Mouse (Mus musculus) neural tube, embryonic 14.5 days (tissue): Measurements from ENCODE around the gene Trim72. TPM values are rescaled to one million over a fixed set of nuclear protein-coding genes. Genes with fewer than 3 reads are reported as not detected.

Experiments used
- ATAC-seq: fragments of 200-750 bp; cut with Nextera tagmentation; 2 replicates; pipeline ENCODE4 v1.8.0; 2017; ENCODE audit warnings: low read depth, mild to moderate bottlenecking, moderate TSS enrichment, moderate library complexity
- H3K27ac ChIP-seq: fragments of 300-500 bp; sonication (generic); 2 replicates; pipeline ENCODE4 v1.5.1; 2014; ENCODE audit warnings: low read depth, mild to moderate bottlenecking, control low read depth, low read length, moderate library complexity, mixed read lengths
- H3K27me3 ChIP-seq: fragments of 300-500 bp; sonication (generic); 2 replicates; pipeline ENCODE4 v1.6.1; 2014; ENCODE audit warnings: low read length; ENCODE audit not compliant: control insufficient read depth, insufficient read depth
- H3K36me3 ChIP-seq: fragments of 300-500 bp; sonication (generic); 2 replicates; pipeline ENCODE4 v1.6.1; 2014; ENCODE audit warnings: low read length, mixed read lengths; ENCODE audit not compliant: control insufficient read depth, insufficient read depth
- H3K4me1 ChIP-seq: fragments of 300-500 bp; sonication (generic); 2 replicates; pipeline ENCODE4 v1.6.1; 2014; ENCODE audit warnings: low read length; ENCODE audit not compliant: control insufficient read depth, insufficient read depth
- H3K4me2 ChIP-seq: fragments of 300-500 bp; sonication (generic); 2 replicates; pipeline ENCODE4 v1.6.1; 2014; ENCODE audit warnings: mild to moderate bottlenecking, low read depth, low read length, control low read depth
- H3K4me3 ChIP-seq: fragments of 300-500 bp; sonication (generic); 2 replicates; pipeline ENCODE4 v1.5.1; 2014; ENCODE audit warnings: low read depth, low read length, control low read depth, mixed read lengths
- H3K9ac ChIP-seq: fragments of 300-500 bp; sonication (generic); replicated peaks from 2 replicates; pipeline ENCODE4 v1.6.1; 2014; ENCODE audit warnings: low read depth, mild to moderate bottlenecking, control low read depth, low read length, mixed read lengths
- H3K9me3 ChIP-seq: fragments of 300-500 bp; sonication (generic); 2 replicates; pipeline ENCODE4 v1.6.1; 2016; ENCODE audit warnings: low read length; ENCODE audit not compliant: control insufficient read depth
- WGBS: fragments of 180-500 bp; shearing (Covaris S2); extraction: QIAGEN DNeasy Blood & Tissue Kit; methylation state at CpG from one replicate; pipeline ENCODE4 v1.1.7; 2014; 5-methylcytosine and 5-hydroxymethylcytosine counted together
- polyA plus RNA-seq: library from polyadenylated mRNA; unstranded; fragments of >200 nt; fragmentation: Nextera tagmentation; extraction: Ambion mirVana; gene quantifications from 2 replicates; pipeline ENCODE4 v1.2.1, GENCODE M21; 2014

The Trim72 gene
- polyA plus RNA-seq, 1 experiment from 2014 or later: not detected

DNA sequence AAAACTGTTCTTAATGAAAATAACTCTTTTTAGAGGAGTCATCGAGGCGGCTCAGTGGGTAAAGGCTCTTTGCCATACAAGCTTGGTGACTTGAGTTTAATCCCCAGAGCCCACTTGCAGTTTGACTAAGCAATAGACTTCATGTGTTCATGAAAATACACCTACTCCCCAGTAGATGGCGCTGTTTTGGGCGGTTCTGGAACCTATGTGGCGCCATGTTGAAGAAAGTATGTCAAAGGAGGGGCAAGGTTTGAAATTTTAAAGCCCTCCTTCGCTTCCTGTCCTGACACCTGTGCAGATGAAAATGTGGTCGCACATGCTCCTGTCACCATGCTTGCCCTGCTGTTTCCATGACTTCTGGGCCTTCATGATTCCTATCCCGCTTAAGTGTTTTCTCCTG lies 19.2 kb downstream of the Trim72 start:
- Histone ChIP-seq H3K36me3 (no peaks in the 10 kb centered on the region), H3K27me3 (no peaks in the 10 kb centered on the region), H3K4me3 (no peak overlapping the region), H3K9me3 (no peaks in the 10 kb centered on the region), H3K4me2 (no peak overlapping the region), H3K27ac (no peak overlapping the region), H3K9ac (no peak overlapping the region), H3K4me1 (no peaks in the 10 kb centered on the region)
- no peak for ATAC-seq
- WGBS: 68% methylated on average over 8 of the region's 8 CpGs

DNA sequence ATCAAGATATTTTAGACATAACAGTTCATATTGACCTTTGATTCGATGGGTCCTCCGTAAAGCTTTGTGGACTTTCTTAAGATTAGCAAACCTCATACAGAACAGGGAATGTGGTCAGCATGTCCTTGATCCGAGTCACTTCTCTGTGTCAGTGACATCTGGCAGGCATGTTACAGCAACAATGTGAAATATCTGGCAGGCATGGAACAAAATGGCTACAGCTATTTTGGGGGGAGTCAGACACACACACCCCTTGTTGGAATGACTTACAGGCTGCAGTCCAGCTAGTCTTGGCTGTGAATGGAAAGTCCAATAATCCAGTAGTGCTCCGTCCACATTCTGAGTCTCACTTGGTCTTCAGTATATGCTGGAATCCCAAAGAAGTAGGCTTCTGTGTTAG lies 19.8 kb downstream of the Trim72 start:
- 94% methylated on average over 4 of the region's 4 CpGs for WGBS
- Histone ChIP-seq H3K27me3 (no peaks in the 10 kb centered on the region), H3K4me3 (no peak overlapping the region), H3K4me2 (no peak overlapping the region), H3K4me1 (no peaks in the 10 kb centered on the region), H3K27ac (no peak overlapping the region), H3K36me3 (no peaks in the 10 kb centered on the region), H3K9me3 (no peaks in the 10 kb centered on the region), H3K9ac (no peak overlapping the region)
- ATAC-seq: no peak

DNA sequence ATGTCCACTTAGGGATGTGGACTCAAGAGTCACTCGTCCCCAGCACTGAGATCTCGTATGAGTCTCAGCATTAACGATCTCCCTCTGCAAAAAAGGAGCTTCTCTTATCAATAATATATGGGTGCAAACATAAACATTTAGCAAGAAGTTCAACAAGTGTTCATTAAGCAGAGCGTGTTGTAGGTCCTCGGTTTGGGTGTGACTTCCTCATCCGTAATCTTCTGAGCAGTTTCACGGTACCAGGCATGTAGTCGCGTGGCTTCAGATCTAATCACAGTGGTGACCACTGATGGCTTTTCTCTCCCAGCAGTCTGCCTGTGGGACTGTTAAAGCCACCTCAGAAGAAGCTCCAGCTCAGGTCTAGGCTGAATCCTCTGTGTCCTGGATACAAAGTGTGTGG lies 20.6 kb downstream of the Trim72 start:
- H3K4me2 ChIP-seq: no peak overlapping the region
- H3K4me3 ChIP-seq: no peak overlapping the region
- no peaks in the 10 kb centered on the region for H3K36me3 ChIP-seq
- WGBS: 93% methylated on average over 9 of the region's 9 CpGs
- H3K27ac ChIP-seq: no peak overlapping the region
- no peak for ATAC-seq
- no peaks in the 10 kb centered on the region for H3K27me3 ChIP-seq
- no peak overlapping the region for H3K9ac ChIP-seq
- no peaks in the 10 kb centered on the region for H3K9me3 ChIP-seq
- no peaks in the 10 kb centered on the region for H3K4me1 ChIP-seq

- H3K27me3 ChIP-seq: no peaks in the 10 kb centered on the region
- no peak overlapping the region for H3K4me3 ChIP-seq
- H3K9me3 ChIP-seq: no peaks in the 10 kb centered on the region
- H3K4me2 ChIP-seq: no peak overlapping the region
- no peaks in the 10 kb centered on the region for H3K4me1 ChIP-seq
- 78% methylated on average over 4 of the region's 4 CpGs for WGBS
- H3K36me3 ChIP-seq: no peaks in the 10 kb centered on the region
- no peak overlapping the region for H3K9ac ChIP-seq
- H3K27ac ChIP-seq: no peak overlapping the region
- ATAC-seq: no peak
These were observed 21.2 kb downstream of the Trim72 start for GRCm38 (mm10) chr7:128024932-128025331.

DNA sequence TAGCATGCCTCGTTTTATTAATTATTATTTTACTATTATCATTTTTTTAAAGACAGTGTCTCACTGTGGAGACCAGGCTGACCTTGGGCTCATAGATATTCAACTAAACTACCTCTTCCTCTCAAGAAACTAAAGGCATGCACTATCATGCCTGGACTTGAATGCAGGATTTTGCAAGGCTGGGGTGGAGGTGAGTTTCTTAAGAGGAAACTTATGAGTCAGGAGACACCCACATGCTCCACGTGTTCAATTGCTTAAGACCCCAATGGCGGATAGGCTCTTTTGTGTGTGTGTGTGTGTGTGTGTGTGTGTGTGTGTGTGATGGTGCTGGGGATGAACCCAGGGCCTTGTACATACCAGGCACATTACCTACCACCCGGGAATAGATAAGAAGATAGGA lies 21.6 kb downstream of the Trim72 start:
- no peaks in the 10 kb centered on the region for H3K27me3 ChIP-seq
- no peak overlapping the region for H3K9ac ChIP-seq
- no peak overlapping the region for H3K4me2 ChIP-seq
- 87% methylated on average over 4 of the region's 4 CpGs for WGBS
- H3K4me3 ChIP-seq: no peak overlapping the region
- H3K36me3 ChIP-seq: no peaks in the 10 kb centered on the region
- H3K4me1 ChIP-seq: no peaks in the 10 kb centered on the region
- no peak overlapping the region for H3K27ac ChIP-seq
- ATAC-seq: no peak
- H3K9me3 ChIP-seq: no peaks in the 10 kb centered on the region

GRCm38 (mm10) chr7:128031403-128031976 lies 27.7 kb downstream of the Trim72 start:
- Histone ChIP-seq H3K9ac (no peak overlapping the region), H3K9me3 (no peaks in the 10 kb centered on the region), H3K27ac (no peak overlapping the region), H3K27me3 (no peaks in the 10 kb centered on the region), H3K4me2 (no peak overlapping the region), H3K36me3 (no peaks in the 10 kb centered on the region), H3K4me1 (no peaks in the 10 kb centered on the region), H3K4me3 (no peak overlapping the region)
- 39% methylated on average over 9 of the region's 9 CpGs for WGBS
- ATAC-seq: peak; percentile 70; the same call in 1 of the 2 replicates

DNA sequence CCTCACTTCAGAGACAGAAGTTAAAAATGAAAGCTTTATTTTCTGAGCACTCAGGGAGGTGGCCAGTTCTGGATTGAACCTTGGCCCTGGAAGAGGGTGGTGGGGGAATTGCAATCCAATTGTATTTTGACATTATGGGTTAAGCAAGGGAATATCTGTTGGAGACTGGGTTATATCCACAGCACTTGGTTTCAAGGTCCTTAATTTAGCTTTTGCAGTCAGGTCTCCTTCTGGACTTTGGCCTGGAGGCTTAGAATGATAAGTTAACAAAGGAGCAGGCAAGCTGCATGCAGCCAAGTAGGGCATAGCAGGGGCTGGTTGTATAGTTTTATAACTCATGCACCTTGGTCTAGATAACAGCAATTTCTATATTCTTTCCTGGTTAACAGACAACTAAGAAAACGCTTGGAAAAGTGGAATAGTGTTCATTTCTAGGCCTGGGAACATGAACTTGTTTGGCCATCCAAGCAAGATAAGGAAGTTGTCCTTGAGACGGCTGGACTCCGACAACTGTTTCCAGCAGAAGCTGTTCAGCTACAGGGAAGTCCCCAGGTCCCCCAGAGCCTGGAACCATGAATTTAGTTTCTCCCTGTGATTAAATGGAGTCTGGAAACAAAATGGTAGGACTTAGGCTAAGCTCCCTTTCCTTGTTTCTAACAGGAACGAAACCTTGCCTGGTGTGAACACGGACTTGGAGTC lies 28.7 kb downstream of the Trim72 start:
- H3K4me2 ChIP-seq: no peak overlapping the region
- no peaks in the 10 kb centered on the region for H3K9me3 ChIP-seq
- no peak for ATAC-seq
- H3K4me1 ChIP-seq: no peaks in the 10 kb centered on the region
- no peak overlapping the region for H3K27ac ChIP-seq
- H3K27me3 ChIP-seq: no peaks in the 10 kb centered on the region
- H3K9ac ChIP-seq: no peak overlapping the region
- no peak overlapping the region for H3K4me3 ChIP-seq
- H3K36me3 ChIP-seq: no peaks in the 10 kb centered on the region
- 93% methylated on average over 5 of the region's 5 CpGs for WGBS

DNA sequence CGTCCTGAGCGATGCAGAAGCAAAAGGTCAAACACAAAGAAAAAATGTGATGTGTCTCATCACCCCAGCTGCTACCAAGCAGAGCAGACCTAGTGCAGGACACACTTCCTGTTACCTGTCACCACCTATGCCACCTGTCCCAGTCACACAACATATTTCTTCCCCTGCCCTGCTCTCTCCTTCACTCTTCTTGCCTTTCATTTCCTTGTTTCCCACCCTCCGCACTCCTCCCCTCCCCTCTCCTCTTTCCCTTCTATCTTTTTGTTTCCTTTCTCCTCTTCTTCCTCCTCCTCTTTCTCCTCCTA lies 29.2 kb downstream of the Trim72 start:
- WGBS: 92% methylated on average over 3 of the region's 3 CpGs
- Histone ChIP-seq H3K9ac (no peak overlapping the region), H3K4me2 (no peak overlapping the region), H3K9me3 (no peaks in the 10 kb centered on the region), H3K4me1 (no peaks in the 10 kb centered on the region), H3K4me3 (no peak overlapping the region), H3K27me3 (no peaks in the 10 kb centered on the region), H3K27ac (no peak overlapping the region), H3K36me3 (no peaks in the 10 kb centered on the region)
- ATAC-seq: no peak

GRCm38 (mm10) chr7:128033616-128034015 lies 29.9 kb downstream of the Trim72 start:
- H3K4me2 ChIP-seq: no peak overlapping the region
- no peak overlapping the region for H3K9ac ChIP-seq
- no peaks in the 10 kb centered on the region for H3K27me3 ChIP-seq

More at GRCm38 (mm10) chr7:128033616-128034015, 29.9 kb downstream of the Trim72 start:
- Histone ChIP-seq H3K4me3 (no peak overlapping the region), H3K27ac (no peak overlapping the region), H3K9me3 (no peaks in the 10 kb centered on the region), H3K36me3 (no peaks in the 10 kb centered on the region), H3K4me1 (no peaks in the 10 kb centered on the region)
- 92% methylated on average over 4 of the region's 4 CpGs for WGBS
- ATAC-seq: no peak
